Mouse (Mus musculus) intestine, postnatal 0 days (tissue): ENCODE measurements around the gene Olig2. TPM values are rescaled to one million over a fixed set of nuclear protein-coding genes. Genes with fewer than 3 reads are reported as not detected.
"Not testable (repeated sequence)": the region's sequence is repeated elsewhere in the genome, so short reads cannot be mapped to it uniquely, and the experiment has no call there.

Source experiments
- ATAC-seq: fragments of 200-750 bp; cut with Nextera tagmentation; 2 replicates; pipeline ENCODE4 v1.8.0; 2017; ENCODE audit warnings: mild to moderate bottlenecking, moderate TSS enrichment, moderate library complexity
- H3K27ac ChIP-seq: fragments of 300-500 bp; sonication (generic); 2 replicates; pipeline ENCODE4 v1.5.1; 2014; ENCODE audit warnings: mild to moderate bottlenecking, low read depth, low read length, moderate library complexity
- H3K27me3 ChIP-seq: fragments of 300-500 bp; sonication (generic); replicated peaks from 2 replicates; pipeline ENCODE4 v1.6.1; 2014; ENCODE audit warnings: low read length, mixed read lengths; ENCODE audit not compliant: control insufficient read depth, insufficient read depth
- H3K36me3 ChIP-seq: fragments of 300-500 bp; sonication (generic); 2 replicates; pipeline ENCODE4 v1.6.1; 2014; ENCODE audit warnings: mild to moderate bottlenecking, moderate library complexity; ENCODE audit not compliant: control insufficient read depth, insufficient read depth
- H3K4me1 ChIP-seq: fragments of 300-500 bp; sonication (generic); replicated peaks from 2 replicates; pipeline ENCODE4 v1.6.1; 2014; ENCODE audit warnings: antibody characterized with exemption, low read length, mixed read lengths; ENCODE audit not compliant: control insufficient read depth, insufficient read depth
- H3K4me2 ChIP-seq: fragments of 300-500 bp; sonication (generic); replicated peaks from 2 replicates; pipeline ENCODE4 v1.6.1; 2014; ENCODE audit warnings: low read depth, mild to moderate bottlenecking, moderate library complexity
- H3K4me3 ChIP-seq: fragments of 300-500 bp; sonication (generic); 2 replicates; pipeline ENCODE4 v1.5.1; 2014; ENCODE audit warnings: low read depth, low read length
- H3K9ac ChIP-seq: fragments of 300-500 bp; sonication (generic); 2 replicates; pipeline ENCODE4 v1.6.1; 2014; ENCODE audit warnings: mild to moderate bottlenecking, low read depth, low read length
- H3K9me3 ChIP-seq: fragments of 300-500 bp; sonication (generic); 2 replicates; pipeline ENCODE4 v1.6.1; 2016; ENCODE audit warnings: mixed run types; ENCODE audit not compliant: control insufficient read depth
- CTCF ChIP-seq: sonication (generic); IDR thresholded peaks from 2 replicates; pipeline ENCODE4 v1.5.1; 2016; ENCODE audit warnings: low read depth, mild to moderate bottlenecking, control low read depth, antibody characterized with exemption, moderate library complexity
- whole genome bisulfite sequencing: fragments of 180-500 bp; shearing (Covaris S2); extraction: QIAGEN DNeasy Blood & Tissue Kit; methylation state at CpG from one replicate; pipeline ENCODE4 v1.1.7; 2014; 5-methylcytosine and 5-hydroxymethylcytosine counted together
- polyA plus RNA-seq: library from polyadenylated mRNA; unstranded; fragments of >200 nt; fragmentation: Nextera tagmentation; extraction: Ambion mirVana; gene quantifications from 2 replicates; pipeline ENCODE4 v1.2.1, GENCODE M21; 2015

The Olig2 gene
- polyA plus RNA-seq, 1 experiment from 2014 or later: not detected

DNA sequence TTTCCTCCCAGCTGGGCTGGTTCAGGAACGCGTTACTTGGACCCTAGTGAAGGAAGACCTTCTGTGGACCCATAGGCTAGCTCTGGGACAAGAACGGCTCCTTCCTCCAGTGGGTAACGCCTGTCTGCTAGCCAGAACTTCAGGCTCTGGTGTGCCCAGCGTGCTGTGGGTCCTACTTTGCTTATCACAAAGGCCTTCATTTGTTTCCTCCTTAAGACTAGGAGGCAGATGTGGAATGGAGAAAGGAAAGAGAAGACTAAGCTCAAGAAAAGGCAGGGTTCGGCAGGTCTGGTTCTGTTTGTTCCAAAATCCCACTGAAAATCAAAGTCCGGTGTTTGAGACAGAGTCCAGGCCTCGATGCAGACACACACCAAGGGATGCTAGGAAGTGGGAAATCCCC lies 4.4 kb downstream of the Olig2 start:
- no peak for ATAC-seq
- WGBS: 21% methylated on average over 8 of the region's 8 CpGs
- no peak for TF ChIP-seq CTCF
- Histone ChIP-seq H3K36me3 (no peaks in the 10 kb centered on the region), H3K4me3 (no peak overlapping the region), H3K4me1 (no peaks in the 10 kb centered on the region), H3K4me2 (no peak overlapping the region), H3K27me3 (peaks cover 99% of the 10 kb centered on the region), H3K27ac (no peak overlapping the region), H3K9ac (no peak overlapping the region), H3K9me3 (no peaks in the 10 kb centered on the region)

DNA sequence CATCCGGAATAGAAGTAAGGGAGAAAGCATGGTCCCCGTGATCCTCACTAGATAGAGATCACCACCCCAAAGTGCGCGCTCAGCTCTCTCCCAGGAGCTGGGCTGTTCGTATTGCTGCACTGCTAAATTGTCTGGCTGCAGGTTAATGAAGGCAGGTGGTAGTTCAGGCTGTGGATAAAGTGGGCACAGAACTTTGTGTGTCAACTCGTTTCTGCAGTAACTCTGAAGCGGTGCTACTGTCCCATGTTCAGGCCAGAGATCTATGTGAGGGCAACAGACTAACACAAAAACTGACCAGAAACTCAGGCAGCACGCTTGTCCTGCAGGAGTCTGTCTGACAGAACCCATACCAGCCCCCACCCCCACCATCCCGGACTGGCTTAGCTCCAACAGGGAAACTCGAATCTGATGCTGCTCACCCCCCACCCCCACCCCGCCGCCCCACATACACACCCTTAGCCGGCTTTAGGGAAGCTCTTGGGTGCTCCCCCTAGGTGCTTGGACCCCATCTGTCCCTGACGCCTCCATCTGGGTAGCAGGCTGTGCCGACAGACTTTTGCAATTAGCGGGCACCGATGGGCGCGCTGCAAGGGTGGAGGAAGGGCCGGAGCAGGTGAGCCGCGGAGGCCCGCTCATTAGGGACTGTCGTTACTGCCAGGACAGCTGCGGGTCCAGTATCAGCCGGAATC lies 6.7 kb downstream of the Olig2 start:
- Histone ChIP-seq H3K4me1 (no peaks in the 10 kb centered on the region), H3K36me3 (no peaks in the 10 kb centered on the region), H3K27ac (no peak overlapping the region), H3K4me3 (no peak overlapping the region), H3K4me2 (no peak overlapping the region), H3K9ac (no peak overlapping the region), H3K9me3 (no peaks in the 10 kb centered on the region), H3K27me3 (peaks cover 91% of the 10 kb centered on the region)
- no peak for ATAC-seq
- no peak for TF ChIP-seq CTCF
- WGBS: 4% methylated on average over 26 of the region's 26 CpGs

DNA sequence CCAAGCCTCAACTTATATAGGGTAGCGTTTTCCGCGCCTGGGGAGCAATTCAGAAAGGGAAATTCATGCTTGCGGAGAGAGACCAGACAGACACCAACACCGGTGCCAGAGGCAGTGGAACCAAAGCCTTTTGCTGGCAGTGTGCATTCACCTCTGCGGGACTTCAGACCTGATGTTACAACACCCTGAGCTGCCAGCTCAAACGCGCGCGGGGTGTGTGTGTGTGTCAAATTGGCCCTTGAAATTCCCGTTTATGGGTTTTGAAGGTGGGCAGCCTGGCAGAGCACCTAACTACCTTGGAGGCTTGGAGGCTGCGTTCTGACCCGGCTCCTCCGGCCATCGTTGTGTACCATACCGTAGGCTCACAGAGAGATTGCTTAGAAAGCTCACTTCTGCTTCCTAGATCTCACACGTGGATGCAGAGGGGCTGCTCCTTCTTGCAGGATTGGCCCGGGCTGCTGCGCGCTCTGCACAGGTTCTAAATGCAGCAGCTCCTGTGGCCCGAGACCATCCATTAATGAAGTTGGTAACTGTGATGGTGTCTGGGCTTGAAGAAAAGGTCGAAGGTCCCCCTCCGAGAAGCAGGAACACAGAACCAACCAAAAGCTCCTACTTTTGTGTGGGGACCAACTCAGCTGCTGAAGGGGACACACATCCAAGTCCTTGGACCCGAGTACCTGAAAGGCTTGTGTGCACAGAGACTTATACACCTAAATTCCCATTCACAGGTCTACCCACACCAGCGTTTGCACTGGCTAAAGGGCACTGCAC lies 7.4 kb downstream of the Olig2 start:
- H3K27ac ChIP-seq: no peak overlapping the region
- whole genome bisulfite sequencing: 5% methylated on average over 25 of the region's 25 CpGs
- no peaks in the 10 kb centered on the region for H3K9me3 ChIP-seq
- H3K36me3 ChIP-seq: no peaks in the 10 kb centered on the region
- no peak overlapping the region for H3K4me3 ChIP-seq
- no peak overlapping the region for H3K9ac ChIP-seq
- no peak for ATAC-seq
- no peak for TF ChIP-seq CTCF
- H3K4me1 ChIP-seq: no peaks in the 10 kb centered on the region
- H3K4me2 ChIP-seq: no peak overlapping the region
- peaks cover 84% of the 10 kb centered on the region for H3K27me3 ChIP-seq

DNA sequence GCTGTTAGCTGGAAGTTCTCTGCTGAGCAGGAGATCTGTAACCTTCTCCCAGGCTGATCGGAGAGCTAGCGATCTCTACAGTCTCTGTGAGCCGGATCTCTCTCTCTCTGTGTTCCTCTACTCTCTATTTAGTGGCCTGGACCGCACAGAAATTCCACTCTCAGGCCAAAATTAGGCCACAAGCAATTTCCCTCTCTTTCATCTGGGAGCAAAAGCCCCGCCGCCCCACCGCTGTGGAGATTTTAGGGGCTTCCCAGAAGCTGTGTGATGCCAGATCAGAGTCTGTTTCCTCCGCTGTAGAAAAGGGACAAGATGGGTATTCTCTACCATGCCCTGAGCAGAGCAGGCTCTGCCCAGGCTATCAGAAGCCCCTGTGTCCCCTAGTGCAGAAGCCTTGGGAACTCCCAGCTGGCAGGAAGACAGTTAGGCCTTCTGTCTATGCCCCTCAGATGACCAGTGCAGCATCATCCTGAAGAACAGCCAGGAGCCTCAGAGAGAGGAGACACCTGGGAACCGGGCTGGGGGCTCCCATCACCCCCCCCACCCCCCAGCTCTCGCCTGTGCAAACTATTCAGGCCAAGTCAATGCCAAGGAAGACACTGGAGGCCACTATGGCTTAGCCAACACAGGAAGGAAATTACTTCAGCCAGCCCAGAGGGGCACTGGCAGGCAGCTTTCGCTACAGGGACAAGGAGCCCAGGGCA lies 8.1 kb downstream of the Olig2 start:
- H3K27me3 ChIP-seq: peaks cover 83% of the 10 kb centered on the region
- WGBS: 25% methylated on average over 11 of the region's 11 CpGs

DNA sequence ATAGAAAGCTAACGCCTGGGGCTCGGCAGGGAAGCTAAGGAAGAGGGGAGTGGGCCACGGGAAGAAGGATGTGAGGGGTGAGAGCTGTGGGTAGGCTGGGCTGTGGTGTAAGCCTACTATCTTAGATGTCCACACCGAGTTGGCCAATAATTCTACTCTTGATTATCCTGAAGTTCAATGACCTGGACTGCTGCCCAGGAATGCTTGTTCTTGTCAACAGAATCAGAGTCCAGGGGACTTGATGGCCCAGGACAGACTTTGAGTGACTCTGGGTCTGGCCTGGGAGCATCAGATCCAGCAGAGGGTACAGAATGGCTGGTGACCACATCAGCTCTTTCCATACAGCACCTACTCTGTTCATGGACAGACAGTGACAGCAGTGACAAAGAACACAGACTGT lies 13.8 kb downstream of the Olig2 start:
- H3K4me3 ChIP-seq: no peak overlapping the region
- no peaks in the 10 kb centered on the region for H3K9me3 ChIP-seq
- H3K27ac ChIP-seq: no peak overlapping the region
- no peak overlapping the region for H3K4me2 ChIP-seq
- no peaks in the 10 kb centered on the region for H3K36me3 ChIP-seq
- H3K4me1 ChIP-seq: no peaks in the 10 kb centered on the region
- ATAC-seq: no peak
- 58% methylated on average over 4 of the region's 4 CpGs for WGBS
- no peak overlapping the region for H3K9ac ChIP-seq
- peaks cover 42% of the 10 kb centered on the region for H3K27me3 ChIP-seq
- TF ChIP-seq CTCF: no peak

More for the DNA sequence above, 8.1 kb downstream of the Olig2 start:
- Histone ChIP-seq H3K4me1 (no peaks in the 10 kb centered on the region), H3K4me2 (no peak overlapping the region), H3K9ac (no peak overlapping the region), H3K27ac (no peak overlapping the region), H3K4me3 (no peak overlapping the region), H3K36me3 (no peaks in the 10 kb centered on the region), H3K9me3 (no peaks in the 10 kb centered on the region)
- no peak for ATAC-seq
- no peak for TF ChIP-seq CTCF

DNA sequence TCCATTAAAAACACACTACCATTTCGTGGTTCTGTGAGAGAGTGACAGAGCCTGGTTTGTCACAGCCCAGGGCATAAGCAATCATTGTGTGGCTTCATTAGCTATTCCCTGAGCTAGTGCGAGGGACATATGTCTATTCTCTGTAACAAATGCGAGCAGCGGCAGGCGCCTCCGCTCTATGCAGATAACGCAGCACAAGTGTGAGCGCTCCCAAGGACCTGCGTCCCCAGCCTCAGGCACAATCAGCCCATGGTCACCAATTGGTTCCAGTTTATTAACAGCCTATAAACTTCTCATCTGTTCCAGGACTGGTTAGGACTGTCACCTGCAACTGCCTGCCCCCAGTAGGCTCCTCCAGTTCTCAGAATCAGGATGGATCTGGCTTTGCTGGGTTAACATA lies 21.0 kb downstream of the Olig2 start:
- 73% methylated on average over 9 of the region's 9 CpGs for WGBS
- no peak for ATAC-seq
- Histone ChIP-seq H3K4me2 (no peak overlapping the region), H3K9me3 (no peaks in the 10 kb centered on the region), H3K4me3 (no peak overlapping the region), H3K27ac (no peak overlapping the region), H3K27me3 (peaks cover 9% of the 10 kb centered on the region; the same call in 1 of the 2 replicates), H3K36me3 (no peaks in the 10 kb centered on the region), H3K9ac (no peak overlapping the region), H3K4me1 (no peaks in the 10 kb centered on the region)
- no peak for TF ChIP-seq CTCF

DNA sequence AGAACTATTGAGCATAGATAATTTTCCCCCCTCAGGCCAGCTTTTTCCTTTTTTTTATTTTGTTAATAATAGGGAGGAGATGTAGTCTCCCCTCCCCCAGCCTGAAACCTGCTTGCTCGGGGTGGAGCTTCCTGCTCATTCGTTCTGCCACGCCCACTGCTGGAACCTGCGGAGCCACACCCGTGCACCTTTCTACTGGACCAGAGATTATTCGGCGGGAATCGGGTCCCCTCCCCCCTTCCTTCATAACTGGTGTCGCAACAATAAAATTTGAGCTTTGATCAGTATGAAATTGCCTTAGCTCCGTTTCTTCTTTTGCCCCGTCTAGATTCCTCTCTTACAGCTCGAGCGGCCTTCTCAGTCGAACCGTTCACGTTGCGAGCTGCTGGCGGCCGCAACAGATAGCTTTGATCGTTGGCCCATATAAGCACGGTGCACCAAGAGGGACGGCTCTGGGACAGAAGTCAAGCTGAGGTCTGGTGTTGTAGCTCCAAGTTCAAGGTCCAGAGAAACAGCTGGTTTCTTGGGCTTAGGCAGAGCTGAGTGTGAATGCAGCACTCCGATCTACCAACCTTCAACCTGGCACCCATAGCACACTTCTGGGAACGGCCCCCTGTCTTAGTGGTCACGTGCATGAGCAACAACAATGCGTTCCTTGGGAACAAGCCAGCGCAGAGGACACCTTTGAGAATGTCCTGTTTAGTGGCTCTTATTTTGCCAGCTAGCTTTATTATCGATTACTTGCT lies 30.3 kb downstream of the Olig2 start:
- H3K9me3 ChIP-seq, H3K27me3 ChIP-seq, H3K36me3 ChIP-seq, H3K4me3 ChIP-seq, H3K9ac ChIP-seq, H3K4me1 ChIP-seq: not testable (repeated sequence)
- Histone ChIP-seq H3K4me2 (peak overlapping the region; percentile 54), H3K27ac (0 out of 2 replicates have a peak overlapping the region, but pooled peaks have one; percentile 30)
- 10% methylated on average over 21 of the region's 28 CpGs for WGBS
- ATAC-seq: peak; percentile 93
